Mouse (Mus musculus) forebrain, embryonic 10.5 days (tissue): Measurements from ENCODE around the gene Casp2. TPM values are rescaled to one million over a fixed set of nuclear protein-coding genes. Genes with fewer than 3 reads are reported as not detected.

Source experiments
- DNase-seq: peaks from one replicate; pipeline ENCODE4 v3.0.0-alpha.2; 2017; ENCODE audit warnings: low spot score; ENCODE audit errors: extremely low spot score
- H3K27ac ChIP-seq: fragments of 300-500 bp; sonication (generic); 2 replicates; pipeline ENCODE4 v1.5.1; 2016; ENCODE audit warnings: mild to moderate bottlenecking
- H3K27me3 ChIP-seq: fragments of 300-500 bp; sonication (generic); 2 replicates; pipeline ENCODE4 v1.6.1; 2016; ENCODE audit warnings: mild to moderate bottlenecking; ENCODE audit not compliant: poor library complexity, severe bottlenecking
- H3K36me3 ChIP-seq: fragments of 300-500 bp; sonication (generic); replicated peaks from 2 replicates; pipeline ENCODE4 v1.6.1; 2016; ENCODE audit warnings: mild to moderate bottlenecking, moderate library complexity
- H3K4me1 ChIP-seq: fragments of 300-500 bp; sonication (generic); 2 replicates; pipeline ENCODE4 v1.6.1; 2016
- H3K4me3 ChIP-seq: fragments of 300-500 bp; sonication (generic); 2 replicates; pipeline ENCODE4 v1.5.1; 2016; ENCODE audit warnings: mild to moderate bottlenecking, moderate library complexity
- H3K9me3 ChIP-seq: fragments of 300-500 bp; sonication (generic); 2 replicates; pipeline ENCODE4 v1.6.1; 2016; ENCODE audit warnings: mild to moderate bottlenecking, moderate library complexity
- WGBS: fragments of 180-500 bp; shearing (Covaris S2); methylation state at CpG from one replicate; pipeline ENCODE4 v1.1.7; 2016; 5-methylcytosine and 5-hydroxymethylcytosine counted together
- polyA plus RNA-seq: library from polyadenylated mRNA; unstranded; fragments of >200 nt; fragmentation: Nextera tagmentation; extraction: Ambion mirVana; gene quantifications from 2 replicates; pipeline ENCODE4 v1.2.1, GENCODE M21; 2016

The Casp2 gene
- polyA plus RNA-seq, 1 experiment from 2014 or later = 80.3 TPM

DNA sequence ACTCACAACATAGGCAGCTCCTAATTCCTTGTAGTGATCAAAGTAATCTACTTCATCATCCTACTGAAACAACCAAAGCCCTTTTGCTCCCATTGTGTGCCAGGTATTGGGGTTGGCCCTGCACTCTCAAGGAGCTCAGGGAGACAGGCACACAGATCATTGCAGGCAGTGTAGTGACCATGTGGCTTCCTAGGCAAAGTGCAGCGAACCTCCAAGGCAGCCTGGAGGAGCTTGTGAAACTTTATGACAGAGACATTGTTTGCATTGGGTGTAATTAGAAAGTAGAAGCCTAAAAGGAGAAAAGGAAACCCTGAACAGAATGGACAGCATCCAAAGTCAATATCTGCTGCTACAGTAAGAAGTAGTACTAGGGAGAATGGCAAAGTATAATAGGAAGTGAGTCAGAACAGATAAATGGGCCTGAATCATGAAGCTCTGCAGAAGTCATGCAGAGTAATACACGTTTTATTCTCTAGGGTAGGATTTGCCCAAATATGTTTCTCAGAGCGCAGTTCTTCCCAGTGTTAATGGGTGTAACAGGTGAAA lies 30.8 kb downstream of the Casp2 start:
- 85% methylated on average over 3 of the region's 3 CpGs for WGBS
- Histone ChIP-seq H3K9me3 (no peaks in the 10 kb centered on the region), H3K27me3 (no peaks in the 10 kb centered on the region), H3K4me3 (no peak overlapping the region), H3K36me3 (peaks cover 92% of the 10 kb centered on the region), H3K27ac (no peak overlapping the region), H3K4me1 (no peaks in the 10 kb centered on the region)
- no peak for DNase-seq

DNA sequence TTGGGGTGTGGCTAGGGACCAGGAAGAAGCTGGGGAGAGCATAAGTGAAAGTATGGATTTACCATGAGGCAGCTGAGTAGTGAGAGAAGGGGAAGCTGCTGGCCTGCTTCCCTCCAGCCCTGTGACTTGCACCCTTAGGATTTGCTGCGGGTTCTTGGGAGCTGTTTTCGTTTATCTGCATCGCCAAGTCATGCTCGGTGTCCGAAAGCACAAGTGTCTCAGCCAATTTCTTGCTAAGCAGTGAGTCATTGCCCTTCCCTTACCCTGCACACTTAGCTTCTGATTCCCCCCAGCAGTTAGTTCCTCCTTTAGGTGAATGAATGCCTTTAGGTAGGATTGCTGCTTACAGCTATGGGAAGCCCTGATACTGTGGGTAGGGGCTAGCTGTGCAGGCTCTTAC lies 34.6 kb downstream of the Casp2 start:
- H3K27ac ChIP-seq = no peak overlapping the region
- no peak overlapping the region for H3K4me3 ChIP-seq
- no peaks in the 10 kb centered on the region for H3K4me1 ChIP-seq
- DNase-seq = no peak
- H3K27me3 ChIP-seq = no peaks in the 10 kb centered on the region
- peaks cover 74% of the 10 kb centered on the region for H3K36me3 ChIP-seq
- no peaks in the 10 kb centered on the region for H3K9me3 ChIP-seq
- WGBS = 95% methylated on average over 5 of the region's 5 CpGs

DNA sequence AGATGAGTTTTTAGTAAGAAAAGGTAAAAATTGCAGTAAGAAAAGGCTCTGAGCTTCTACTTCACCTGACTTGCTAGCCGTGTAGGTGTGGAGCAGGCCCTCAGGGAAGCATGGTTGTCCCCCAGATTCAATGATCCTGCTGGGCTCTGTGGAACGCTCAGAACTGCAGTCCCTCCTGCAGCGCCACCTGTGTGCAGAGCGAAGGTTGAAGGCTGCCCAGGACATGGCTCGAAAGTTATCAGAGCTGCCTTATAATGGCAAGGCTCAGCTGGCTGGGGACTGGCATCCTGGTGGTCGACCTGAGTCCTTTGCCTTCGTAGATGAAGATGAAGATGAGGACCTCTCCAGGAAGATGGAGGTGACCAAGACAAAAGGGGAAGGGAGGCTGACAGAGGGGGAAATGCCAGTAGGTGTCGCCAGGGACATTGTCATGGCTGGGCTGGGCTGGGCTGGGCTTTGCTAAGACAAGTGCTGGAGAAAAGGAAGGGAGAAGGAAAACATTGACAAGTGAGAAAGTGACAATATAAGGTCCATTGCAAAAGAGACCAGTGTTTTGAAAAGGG lies 45.1 kb downstream of the Casp2 start:
- Histone ChIP-seq H3K27ac (no peak overlapping the region), H3K4me3 (no peak overlapping the region), H3K36me3 (peaks cover 90% of the 10 kb centered on the region), H3K27me3 (no peaks in the 10 kb centered on the region), H3K4me1 (no peaks in the 10 kb centered on the region), H3K9me3 (no peaks in the 10 kb centered on the region)
- WGBS = 55% methylated on average over 8 of the region's 8 CpGs
- no peak for DNase-seq

DNA sequence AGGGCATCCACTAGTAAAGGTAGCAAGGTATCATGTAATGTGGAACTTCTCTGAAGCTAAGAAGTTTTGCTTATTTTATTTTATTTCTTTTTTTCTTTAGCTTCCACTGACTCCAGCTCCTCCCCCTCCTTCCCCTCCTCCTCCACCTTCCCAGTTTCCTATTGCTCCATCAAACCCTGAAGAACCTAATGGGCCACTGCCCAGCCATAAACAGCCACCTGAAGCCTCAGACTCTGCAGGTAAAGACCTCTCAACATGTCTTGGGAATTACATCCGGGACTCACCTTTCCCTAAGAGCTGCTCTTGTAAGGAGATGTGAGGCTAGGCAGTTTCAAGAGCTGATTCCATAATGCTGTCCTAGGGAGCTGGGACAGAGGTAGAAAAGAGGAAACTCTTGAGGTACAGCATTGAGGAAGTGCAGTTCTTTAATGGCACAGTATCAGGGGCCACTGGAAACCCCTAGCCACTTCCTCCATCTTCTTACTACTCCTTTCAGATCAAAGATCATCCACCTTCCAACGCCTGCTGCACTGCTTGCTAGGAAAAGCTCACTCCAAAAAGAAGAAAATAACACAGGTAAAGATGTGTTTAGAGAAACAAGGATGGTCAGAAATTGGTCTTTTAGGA lies 45.8 kb downstream of the Casp2 start:
- peaks cover 85% of the 10 kb centered on the region for H3K36me3 ChIP-seq

DNA sequence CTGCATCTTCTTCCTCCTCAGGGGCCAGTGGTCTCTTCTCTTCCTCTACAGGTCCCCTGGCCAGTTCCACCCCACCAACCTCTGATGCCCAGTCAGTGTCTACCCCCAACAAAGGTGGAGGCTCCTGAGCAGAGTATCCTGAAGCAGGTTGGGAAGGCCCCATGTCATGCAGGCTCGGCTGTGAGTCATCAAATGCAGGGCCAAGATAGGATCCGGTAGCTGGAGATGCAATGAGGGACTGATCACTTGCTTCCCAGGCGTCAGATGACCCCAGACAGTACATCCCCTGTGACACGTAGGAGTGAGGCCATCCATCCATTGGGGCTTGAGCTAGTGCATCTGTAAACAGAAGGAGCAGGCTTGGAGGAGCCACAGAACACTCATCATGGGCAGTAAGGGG lies 53.5 kb downstream of the Casp2 start:
- H3K27me3 ChIP-seq = peaks cover 28% of the 10 kb centered on the region
- DNase-seq = no peak
- WGBS = 86% methylated on average over 4 of the region's 4 CpGs
- peaks cover 6% of the 10 kb centered on the region for H3K4me1 ChIP-seq
- peaks cover 46% of the 10 kb centered on the region for H3K36me3 ChIP-seq
- no peaks in the 10 kb centered on the region for H3K9me3 ChIP-seq
- H3K27ac ChIP-seq = no peak overlapping the region
- H3K4me3 ChIP-seq = no peak overlapping the region

More for the DNA sequence above, 45.8 kb downstream of the Casp2 start:
- no peaks in the 10 kb centered on the region for H3K4me1 ChIP-seq
- WGBS = 88% methylated on average over 2 of the region's 2 CpGs
- DNase-seq = no peak
- H3K27me3 ChIP-seq = no peaks in the 10 kb centered on the region
- no peak overlapping the region for H3K27ac ChIP-seq
- no peaks in the 10 kb centered on the region for H3K9me3 ChIP-seq
- H3K4me3 ChIP-seq = no peak overlapping the region

DNA sequence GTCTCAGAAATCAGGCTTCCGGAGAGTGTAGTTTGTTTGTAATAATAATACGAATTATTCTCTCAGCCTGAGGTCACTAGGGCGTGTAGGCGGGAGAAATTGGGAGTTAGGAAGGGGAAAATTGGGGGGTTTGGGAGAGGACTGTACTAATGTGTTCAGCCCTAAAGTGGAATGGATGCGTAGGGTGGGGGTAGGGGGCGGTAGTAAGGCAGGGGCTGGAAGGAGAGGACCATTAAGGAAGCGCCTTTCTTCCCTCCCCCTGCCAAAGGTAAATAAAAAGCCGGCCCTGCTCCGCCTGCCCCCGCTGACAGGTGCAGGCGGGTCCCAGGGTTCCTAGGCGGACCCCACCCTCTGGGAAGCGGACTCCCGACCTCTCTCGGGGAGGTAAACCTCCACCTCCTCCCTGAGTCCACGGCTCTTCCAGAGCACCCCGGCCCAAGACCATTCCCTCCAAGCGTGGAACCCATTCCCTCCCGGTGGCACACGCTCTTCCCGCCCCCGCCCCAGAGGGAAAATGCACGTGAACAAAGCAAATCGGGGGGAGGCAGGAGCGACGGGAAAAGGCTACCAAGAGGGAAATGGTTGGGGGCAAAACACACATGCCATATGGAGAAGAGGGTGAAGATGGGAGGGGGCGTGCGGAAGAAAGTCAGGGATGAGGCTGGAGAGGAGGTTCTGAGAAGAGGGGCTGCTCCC lies 58.7 kb downstream of the Casp2 start:
- peak overlapping the region; percentile 83 for H3K4me3 ChIP-seq
- H3K27ac ChIP-seq = peak overlapping the region; percentile 93
- peaks cover 26% of the 10 kb centered on the region for H3K4me1 ChIP-seq
- no peaks in the 10 kb centered on the region for H3K9me3 ChIP-seq
- WGBS = under 1% methylated on average over 28 of the region's 28 CpGs
- peaks cover 7% of the 10 kb centered on the region for H3K36me3 ChIP-seq
- H3K27me3 ChIP-seq = peaks cover 44% of the 10 kb centered on the region
- peak; percentile 22 for DNase-seq

DNA sequence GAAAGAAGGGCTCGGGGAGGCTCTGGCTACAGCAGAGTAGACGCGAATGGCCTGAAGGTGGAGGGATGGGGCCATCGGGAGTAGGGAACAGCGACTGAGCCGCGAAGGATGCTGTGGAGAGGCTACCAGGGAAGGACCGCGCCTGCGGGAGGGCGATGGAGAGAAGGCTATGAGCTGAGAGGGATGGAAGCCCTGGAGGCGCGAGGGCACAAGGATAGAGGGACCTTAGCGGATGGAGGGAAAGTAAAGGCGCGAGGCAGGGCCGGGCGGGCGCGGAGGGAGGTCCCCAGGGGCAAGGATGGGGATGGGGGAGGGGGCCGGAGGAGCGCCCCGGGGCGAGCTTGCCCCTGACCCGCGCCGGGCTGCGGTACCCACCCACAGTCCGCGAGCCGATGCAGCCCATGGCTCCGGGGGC lies 59.3 kb downstream of the Casp2 start:
- Histone ChIP-seq H3K27me3 (peaks cover 44% of the 10 kb centered on the region), H3K4me1 (peaks cover 26% of the 10 kb centered on the region), H3K4me3 (peak overlapping the region; percentile 83), H3K27ac (peak overlapping the region; percentile 93), H3K9me3 (no peaks in the 10 kb centered on the region), H3K36me3 (peaks cover 3% of the 10 kb centered on the region; the same call in 1 of the 2 replicates)
- peak; percentile 44 for DNase-seq
- WGBS = 0% methylated on average over 25 of the region's 32 CpGs

DNA sequence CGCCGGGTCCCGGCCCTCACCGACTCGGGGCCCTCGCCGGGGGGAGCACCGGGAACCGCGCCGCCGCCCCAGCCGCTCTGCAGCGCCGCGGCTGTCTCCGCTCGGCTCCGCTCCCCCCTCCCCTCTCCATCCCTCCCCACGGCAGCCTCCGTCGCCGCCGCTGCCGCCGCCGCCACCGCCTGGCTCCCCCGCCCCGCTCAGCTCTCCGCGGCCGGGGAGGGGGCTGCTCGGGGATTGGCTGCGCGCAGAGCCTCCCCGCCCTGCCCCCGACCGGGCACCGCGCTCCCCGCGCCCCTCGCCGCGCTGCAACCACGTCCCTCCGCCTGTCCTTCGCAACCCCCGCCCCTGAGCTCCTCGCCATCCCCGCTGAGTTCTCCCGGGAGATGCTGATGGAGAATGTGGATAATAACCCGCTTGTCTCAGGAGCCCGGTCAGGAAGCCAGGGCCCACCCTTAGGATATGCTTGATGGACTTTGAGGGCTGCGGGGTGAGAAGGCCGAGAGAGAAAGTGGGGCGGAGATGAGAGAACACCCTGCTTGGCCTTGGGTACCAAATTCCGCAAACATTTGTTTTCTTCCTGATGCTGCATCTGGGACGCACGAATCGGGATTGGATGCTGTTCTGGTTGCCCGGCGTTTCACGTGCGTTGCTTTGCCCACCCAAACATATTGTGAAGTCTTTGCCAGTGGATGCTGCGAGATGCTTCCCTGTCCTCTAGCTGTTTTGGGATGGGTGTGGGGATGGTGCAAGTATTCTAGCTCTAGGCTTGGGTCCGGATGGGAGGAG lies 59.9 kb downstream of the Casp2 start, which contains the start of gene Fam131b:
TSS of gene Fam131b (minus strand) at position 162 of the 786 bp plus-strand sequence.
- H3K9me3 ChIP-seq = no peaks in the 10 kb centered on the region
- H3K27me3 ChIP-seq = peaks cover 44% of the 10 kb centered on the region

DNA sequence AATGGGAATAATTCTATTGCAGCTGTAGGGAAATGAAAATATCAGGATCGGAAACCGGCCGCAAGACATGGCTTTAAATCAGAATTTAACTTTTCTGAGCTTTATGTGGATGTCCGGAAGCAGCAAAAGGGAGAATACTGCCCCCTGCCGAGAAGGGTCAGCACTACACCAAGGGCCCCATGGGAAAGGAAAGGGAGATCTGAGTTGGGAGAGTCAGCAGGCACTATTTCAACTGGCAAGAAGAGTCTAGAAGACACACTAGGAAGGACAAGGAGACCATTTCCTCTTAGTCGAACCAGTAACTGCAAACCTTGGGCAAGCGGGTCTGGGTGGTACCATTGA lies 60.5 kb downstream of the Casp2 start:
- H3K27me3 ChIP-seq = peaks cover 44% of the 10 kb centered on the region
- 2% methylated on average over 7 of the region's 7 CpGs for WGBS
- H3K4me1 ChIP-seq = peaks cover 26% of the 10 kb centered on the region
- peak; percentile 85 for DNase-seq
- H3K27ac ChIP-seq = peak overlapping the region; percentile 93
- no peaks in the 10 kb centered on the region for H3K9me3 ChIP-seq
- peak overlapping the region; percentile 83 for H3K4me3 ChIP-seq
- H3K36me3 ChIP-seq = peaks cover 3% of the 10 kb centered on the region; the same call in 1 of the 2 replicates

More for the DNA sequence above, 59.9 kb downstream of the Casp2 start, which contains the start of gene Fam131b:
- peak within 1 kb of the TSS; percentile 93 for H3K27ac ChIP-seq
- H3K36me3 ChIP-seq = peaks cover 3% of the 10 kb centered on the region; the same call in 1 of the 2 replicates
- DNase-seq = peak; percentile 69
- H3K4me3 ChIP-seq = peak within 1 kb of the TSS; percentile 83
- peaks cover 26% of the 10 kb centered on the region for H3K4me1 ChIP-seq
- under 1% methylated on average over 52 of the region's 68 CpGs for WGBS

DNA sequence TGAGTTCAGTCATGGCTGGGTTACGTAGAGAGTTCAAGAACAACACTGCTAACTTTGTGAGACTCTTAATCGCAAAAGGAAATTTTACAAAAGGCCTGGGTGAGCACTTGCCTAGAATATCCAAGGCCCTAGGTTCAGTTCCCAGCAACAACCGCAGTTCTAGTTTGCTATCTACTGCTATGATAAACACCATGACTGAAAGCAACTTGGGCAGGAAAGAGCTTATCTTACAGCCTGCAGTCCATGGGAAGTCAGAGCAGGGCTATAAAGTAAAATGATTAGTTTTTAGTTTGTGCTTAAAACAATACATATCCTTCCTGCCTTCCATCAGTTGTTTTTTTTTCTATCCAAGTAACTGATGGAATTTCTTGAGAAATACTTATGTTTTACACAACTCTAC lies 61.7 kb downstream of the Casp2 start:
- Histone ChIP-seq H3K27ac (no peak overlapping the region), H3K27me3 (peaks cover 34% of the 10 kb centered on the region), H3K4me1 (peaks cover 26% of the 10 kb centered on the region), H3K9me3 (no peaks in the 10 kb centered on the region), H3K36me3 (no peaks in the 10 kb centered on the region; the same call in 1 of the 2 replicates), H3K4me3 (no peak overlapping the region)
- no peak for DNase-seq
- WGBS = 95% methylated on average over 3 of the region's 3 CpGs

DNA sequence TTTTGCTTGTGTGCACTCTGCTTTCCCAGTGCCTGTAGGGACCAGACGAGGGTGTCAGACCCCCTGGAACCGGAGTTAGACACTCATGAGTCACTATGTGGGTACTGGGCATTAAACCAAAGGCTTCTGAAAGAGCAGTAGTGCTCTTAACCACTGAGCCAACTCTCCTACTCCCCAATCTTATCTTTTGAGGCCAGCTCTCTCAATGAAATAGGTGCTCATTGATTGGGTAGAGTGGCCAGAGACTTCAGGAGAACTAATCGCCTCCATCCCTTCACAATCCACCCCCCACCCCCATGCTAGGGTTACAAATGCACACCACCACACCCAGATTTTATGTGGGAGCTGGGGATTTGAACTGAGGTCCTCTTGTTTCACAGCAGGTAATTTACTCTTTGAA lies 64.0 kb downstream of the Casp2 start:
- no peak for DNase-seq
- H3K27ac ChIP-seq = no peak overlapping the region
- H3K9me3 ChIP-seq = no peaks in the 10 kb centered on the region
- H3K4me3 ChIP-seq = no peak overlapping the region
- peaks cover 16% of the 10 kb centered on the region for H3K4me1 ChIP-seq
- H3K36me3 ChIP-seq = no peaks in the 10 kb centered on the region
- 79% methylated on average over 3 of the region's 3 CpGs for WGBS
- peaks cover 12% of the 10 kb centered on the region for H3K27me3 ChIP-seq

DNA sequence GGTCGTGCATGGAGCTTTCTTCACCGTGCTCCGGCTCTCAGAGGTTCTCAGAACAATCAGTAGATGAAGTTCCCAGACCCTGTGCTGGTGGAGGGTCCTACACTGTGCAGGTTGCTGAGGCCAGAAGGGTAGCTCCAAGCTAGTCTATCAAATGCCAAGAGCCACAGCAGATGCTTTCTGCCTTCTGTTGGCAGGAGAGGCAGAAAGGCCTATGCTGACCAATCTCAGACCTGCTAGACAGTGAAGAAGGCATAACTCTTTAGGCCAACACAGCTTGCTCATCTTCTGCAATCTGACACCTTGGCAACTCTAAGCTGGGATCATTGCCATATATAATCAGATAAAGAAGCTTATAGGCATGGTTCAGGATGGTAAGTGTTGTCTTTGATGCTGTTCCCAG lies 65.4 kb downstream of the Casp2 start:
- Histone ChIP-seq H3K9me3 (no peaks in the 10 kb centered on the region), H3K36me3 (no peaks in the 10 kb centered on the region), H3K4me3 (no peak overlapping the region), H3K27me3 (no peaks in the 10 kb centered on the region), H3K4me1 (peaks cover 4% of the 10 kb centered on the region; the same call in 1 of the 2 replicates), H3K27ac (no peak overlapping the region)
- 74% methylated on average over 3 of the region's 3 CpGs for WGBS
- no peak for DNase-seq
